Mouse (Mus musculus) hindbrain, embryonic 11.5 days (tissue): ENCODE measurements at regions not wholly inside any gene's neighbourhood (a gene's known extent, or its start where the extent isn't known, plus 50 kb on each side); places are given as distances from the start of the nearest gene placed in this dataset.
A peak's percentile ranks its signal among the peaks of the same experiment; 100 is the strongest.

ENCODE experiments used
- ATAC-seq: fragments of 200-750 bp; cut with Nextera tagmentation; 2 replicates; pipeline ENCODE4 v1.8.0; 2017; ENCODE audit warnings: mild to moderate bottlenecking, moderate TSS enrichment, moderate library complexity; ENCODE audit not compliant: low FRiP score
- DNase-seq: peaks from one replicate; pipeline ENCODE4 v3.0.0-alpha.2; 2015; ENCODE audit warnings: low spot score
- H3K27ac ChIP-seq: fragments of 300-500 bp; sonication (generic); 2 replicates; pipeline ENCODE4 v1.5.1; 2014; ENCODE audit warnings: mild to moderate bottlenecking, low read depth, low read length
- H3K27me3 ChIP-seq: fragments of 300-500 bp; sonication (generic); 2 replicates; pipeline ENCODE4 v1.6.1; 2014; ENCODE audit warnings: mild to moderate bottlenecking, low read length, moderate library complexity, mixed read lengths; ENCODE audit not compliant: control insufficient read depth, insufficient read depth
- H3K36me3 ChIP-seq: fragments of 300-500 bp; sonication (generic); 2 replicates; pipeline ENCODE4 v1.6.1; 2014; ENCODE audit warnings: mild to moderate bottlenecking, low read length, moderate library complexity, mixed read lengths; ENCODE audit not compliant: control insufficient read depth, insufficient read depth
- H3K4me1 ChIP-seq: fragments of 300-500 bp; sonication (generic); replicated peaks from 2 replicates; pipeline ENCODE4 v1.6.1; 2014; ENCODE audit warnings: low read length, mixed read lengths; ENCODE audit not compliant: control insufficient read depth, insufficient read depth
- H3K4me2 ChIP-seq: fragments of 300-500 bp; sonication (generic); replicated peaks from 2 replicates; pipeline ENCODE4 v1.6.1; 2014; ENCODE audit warnings: mild to moderate bottlenecking, low read depth, low read length
- H3K4me3 ChIP-seq: fragments of 300-500 bp; sonication (generic); 2 replicates; pipeline ENCODE4 v1.5.1; 2014; ENCODE audit warnings: low read depth, low read length
- H3K9ac ChIP-seq: fragments of 300-500 bp; sonication (generic); 2 replicates; pipeline ENCODE4 v1.6.1; 2014; ENCODE audit warnings: low read depth, low read length
- H3K9me3 ChIP-seq: fragments of 300-500 bp; sonication (generic); 2 replicates; pipeline ENCODE4 v1.6.1; 2016; ENCODE audit warnings: low read length; ENCODE audit not compliant: control insufficient read depth
- WGBS: fragments of 180-500 bp; shearing (Covaris S2); extraction: QIAGEN DNeasy Blood & Tissue Kit; methylation state at CpG from one replicate; pipeline ENCODE4 v1.1.7; 2014; 5-methylcytosine and 5-hydroxymethylcytosine counted together

- H3K27ac ChIP-seq, result no peak overlapping the region
- H3K4me3 ChIP-seq, result no peak overlapping the region
- H3K9ac ChIP-seq, result no peak overlapping the region
- no peaks in the 10 kb centered on the region for H3K36me3 ChIP-seq
- 60% methylated on average over 8 of the region's 8 CpGs for WGBS
- H3K4me1 ChIP-seq, result no peaks in the 10 kb centered on the region
- no peak overlapping the region for H3K4me2 ChIP-seq
- no peaks in the 10 kb centered on the region for H3K9me3 ChIP-seq
- ATAC-seq (no peak), DNase-seq (no peak)
- H3K27me3 ChIP-seq, result no peaks in the 10 kb centered on the region
These were observed 215.1 kb downstream of the Sox4 start for GRCm38 (mm10) chr13:28738160-28739100.

GRCm38 (mm10) chr13:28732475-28732874 lies 221.0 kb downstream of the Sox4 start:
- Histone ChIP-seq H3K9ac (no peak overlapping the region), H3K27ac (no peak overlapping the region), H3K4me1 (0 out of 2 replicates have a peak, but pooled peaks cover 2% of the 10 kb centered on the region), H3K4me2 (no peak overlapping the region), H3K4me3 (no peak overlapping the region), H3K36me3 (no peaks in the 10 kb centered on the region), H3K27me3 (no peaks in the 10 kb centered on the region), H3K9me3 (no peaks in the 10 kb centered on the region)
- WGBS, result 82% methylated on average over 1 of the region's 1 CpGs
- DNase-seq, result no peak
- ATAC-seq, result no peak

- Histone ChIP-seq H3K27ac (no peak overlapping the region), H3K27me3 (no peaks in the 10 kb centered on the region), H3K4me2 (no peak overlapping the region), H3K9me3 (no peaks in the 10 kb centered on the region), H3K9ac (no peak overlapping the region), H3K4me3 (no peak overlapping the region), H3K36me3 (no peaks in the 10 kb centered on the region), H3K4me1 (0 out of 2 replicates have a peak, but pooled peaks cover 2% of the 10 kb centered on the region)
- WGBS, result 87% methylated on average over 3 of the region's 3 CpGs
- no peak for ATAC-seq
- DNase-seq, result no peak
These were observed 221.5 kb downstream of the Sox4 start for GRCm38 (mm10) chr13:28732036-28732435.

- Histone ChIP-seq H3K9me3 (no peaks in the 10 kb centered on the region), H3K4me2 (no peak overlapping the region), H3K4me3 (no peak overlapping the region), H3K9ac (no peak overlapping the region), H3K4me1 (0 out of 2 replicates have a peak, but pooled peaks cover 2% of the 10 kb centered on the region), H3K27me3 (no peaks in the 10 kb centered on the region), H3K27ac (no peak overlapping the region), H3K36me3 (no peaks in the 10 kb centered on the region)
- no peak for DNase-seq
- WGBS, result 89% methylated on average over 8 of the region's 8 CpGs
- no peak for ATAC-seq
These were observed 223.4 kb downstream of the Sox4 start for GRCm38 (mm10) chr13:28730059-28730580.

DNA sequence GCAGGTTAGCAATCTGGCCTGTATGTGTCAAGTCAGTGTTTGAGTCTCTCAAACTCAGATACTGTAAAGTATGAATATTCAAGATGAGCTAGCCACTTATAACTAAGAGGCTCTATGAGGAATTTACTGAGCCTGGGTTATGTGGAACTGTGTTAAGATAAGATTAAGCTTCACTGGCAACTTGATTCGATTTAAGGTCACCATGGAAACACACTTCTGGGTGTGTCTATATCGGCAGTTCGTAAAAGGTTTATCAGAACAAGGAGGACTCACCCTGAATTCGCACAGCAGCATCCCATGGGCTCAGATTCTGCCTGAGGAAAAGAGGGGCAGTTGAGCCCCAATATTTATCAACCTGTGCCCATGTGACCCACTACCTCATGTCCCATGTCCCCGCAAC lies 224.7 kb downstream of the Sox4 start:
- H3K4me3 ChIP-seq, result no peak overlapping the region
- H3K36me3 ChIP-seq, result no peaks in the 10 kb centered on the region
- DNase-seq, result no peak
- H3K9me3 ChIP-seq, result no peaks in the 10 kb centered on the region
- H3K4me1 ChIP-seq, result 0 out of 2 replicates have a peak, but pooled peaks cover 2% of the 10 kb centered on the region
- 95% methylated on average over 5 of the region's 5 CpGs for WGBS
- H3K9ac ChIP-seq, result no peak overlapping the region
- no peak overlapping the region for H3K27ac ChIP-seq
- no peak overlapping the region for H3K4me2 ChIP-seq
- no peak for ATAC-seq
- H3K27me3 ChIP-seq, result no peaks in the 10 kb centered on the region

DNA sequence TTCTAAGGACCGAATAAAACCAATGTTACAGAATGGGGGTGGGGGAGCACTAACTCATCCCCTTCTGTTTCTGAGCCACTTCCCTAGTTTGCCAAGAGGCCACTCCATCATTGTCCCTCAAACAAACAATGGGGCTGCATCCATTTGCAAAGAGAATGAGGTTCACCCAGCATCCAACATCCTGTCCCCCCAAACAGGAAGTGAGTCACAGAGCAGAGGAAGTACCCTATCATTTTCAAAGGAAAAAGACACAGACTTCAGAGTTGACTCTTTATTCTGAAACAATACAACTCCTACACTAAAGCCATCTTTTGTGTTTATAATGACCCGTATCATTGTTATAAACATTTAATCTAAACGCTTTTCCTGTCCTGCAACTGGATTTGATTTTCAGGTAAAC lies 229.2 kb downstream of the Sox4 start:
- H3K4me1 ChIP-seq, result peaks cover 5% of the 10 kb centered on the region; the same call in 1 of the 2 replicates
- no peak overlapping the region for H3K4me2 ChIP-seq
- H3K27me3 ChIP-seq, result no peaks in the 10 kb centered on the region
- 78% methylated on average over 3 of the region's 3 CpGs for WGBS
- H3K27ac ChIP-seq, result no peak overlapping the region
- ATAC-seq, result no peak
- no peak for DNase-seq
- H3K9ac ChIP-seq, result no peak overlapping the region
- H3K9me3 ChIP-seq, result no peaks in the 10 kb centered on the region
- no peaks in the 10 kb centered on the region for H3K36me3 ChIP-seq
- no peak overlapping the region for H3K4me3 ChIP-seq

GRCm38 (mm10) chr13:28722074-28722473 lies 231.4 kb downstream of the Sox4 start:
- 50% methylated on average over 2 of the region's 2 CpGs for WGBS
- ATAC-seq, result no peak
- Histone ChIP-seq H3K27me3 (no peaks in the 10 kb centered on the region), H3K27ac (peak overlapping the region; percentile 19; the same call in 1 of the 2 replicates), H3K4me3 (no peak overlapping the region), H3K4me1 (peaks cover 11% of the 10 kb centered on the region), H3K4me2 (no peak overlapping the region), H3K9me3 (no peaks in the 10 kb centered on the region), H3K36me3 (no peaks in the 10 kb centered on the region), H3K9ac (no peak overlapping the region)
- no peak for DNase-seq

GRCm38 (mm10) chr13:28721548-28721981 lies 231.9 kb downstream of the Sox4 start:
- DNase-seq, result peak; percentile 24
- H3K4me2 ChIP-seq, result no peak overlapping the region

More at GRCm38 (mm10) chr13:28721548-28721981, 231.9 kb downstream of the Sox4 start:
- WGBS, result 69% methylated on average over 11 of the region's 11 CpGs
- H3K9ac ChIP-seq, result no peak overlapping the region
- no peaks in the 10 kb centered on the region for H3K36me3 ChIP-seq
- no peak overlapping the region for H3K4me3 ChIP-seq
- H3K27ac ChIP-seq, result peak overlapping the region; percentile 19; the same call in 1 of the 2 replicates
- no peak for ATAC-seq
- no peaks in the 10 kb centered on the region for H3K9me3 ChIP-seq
- H3K27me3 ChIP-seq, result no peaks in the 10 kb centered on the region
- peaks cover 11% of the 10 kb centered on the region for H3K4me1 ChIP-seq
